Mouse (Mus musculus) heart, adult 18-20 months (tissue): ENCODE measurements at regions not wholly inside any gene's neighbourhood (a gene's known extent, or its start where the extent isn't known, plus 50 kb on each side); places are given as distances from the start of the nearest gene placed in this dataset.
A peak's percentile ranks its signal among the peaks of the same experiment; 100 is the strongest.

Experiments
- DNase-seq, 2 experiments: peaks; one replicate each; pipeline ENCODE4 v3.0.0; 2021 to 2022; ENCODE audit warnings: mixed read lengths in 1 of 2

GRCm38 (mm10) chr10:100685748-100686147 is 95.5 kb downstream of the 1700017N19Rik start:
- DNase-seq: no peak

- DNase-seq: no peak
Measured at GRCm38 (mm10) chr10:100695944-100696343, 105.7 kb downstream of the 1700017N19Rik start.

GRCm38 (mm10) chr10:100699206-100699605 is 108.9 kb downstream of the 1700017N19Rik start:
- no peak for DNase-seq

- no peak for DNase-seq
Measured at GRCm38 (mm10) chr10:100700281-100701205, 110.3 kb downstream of the 1700017N19Rik start.

GRCm38 (mm10) chr10:100701938-100702337 is 111.7 kb downstream of the 1700017N19Rik start:
- no peak for DNase-seq

- DNase-seq: no peak
Measured at GRCm38 (mm10) chr10:100716084-100716667, 125.9 kb downstream of the 1700017N19Rik start.

GRCm38 (mm10) chr10:100718574-100718973 is 128.3 kb downstream of the 1700017N19Rik start:
- no peak for DNase-seq

- DNase-seq: no peak
Measured at GRCm38 (mm10) chr10:100741269-100741668, 151.0 kb downstream of the 1700017N19Rik start.

GRCm38 (mm10) chr10:100742065-100742464 is 151.8 kb downstream of the 1700017N19Rik start:
- DNase-seq: peak; percentile 6 to 42

GRCm38 (mm10) chr10:100746151-100746550 is 155.9 kb downstream of the 1700017N19Rik start:
- no peak for DNase-seq

- DNase-seq: no peak
Measured at GRCm38 (mm10) chr10:100754957-100755356, 164.7 kb downstream of the 1700017N19Rik start.

- DNase-seq: no peak
Measured at GRCm38 (mm10) chr10:100774252-100774651, 184.0 kb downstream of the 1700017N19Rik start.

GRCm38 (mm10) chr10:100792166-100792565 is 201.9 kb downstream of the 1700017N19Rik start:
- no peak for DNase-seq

GRCm38 (mm10) chr10:100792569-100792968 is 202.3 kb downstream of the 1700017N19Rik start:
- no peak for DNase-seq

- no peak for DNase-seq
Measured at GRCm38 (mm10) chr10:100795215-100795972, 205.1 kb downstream of the 1700017N19Rik start.

GRCm38 (mm10) chr10:100811639-100812038 is 221.4 kb downstream of the 1700017N19Rik start:
- no peak for DNase-seq

GRCm38 (mm10) chr10:100834794-100835193 is 244.5 kb downstream of the 1700017N19Rik start:
- DNase-seq: no peak

- DNase-seq: no peak
Measured at GRCm38 (mm10) chr10:100853213-100853612, 262.9 kb downstream of the 1700017N19Rik start.

GRCm38 (mm10) chr10:100856509-100856908 is 266.2 kb downstream of the 1700017N19Rik start:
- DNase-seq: no peak

GRCm38 (mm10) chr10:100865501-100866181 is 275.4 kb downstream of the 1700017N19Rik start:
- no peak for DNase-seq

- DNase-seq: no peak
Measured at GRCm38 (mm10) chr10:100868360-100868916, 278.2 kb downstream of the 1700017N19Rik start.

- DNase-seq: no peak
Measured at GRCm38 (mm10) chr10:100882584-100882983, 292.3 kb downstream of the 1700017N19Rik start.
